Mouse (Mus musculus): ENCODE data around the gene Igdcc4. TPM values are rescaled to one million over a fixed set of nuclear protein-coding genes. Genes with fewer than 3 reads are reported as not detected.

The Igdcc4 gene
- total and polyA plus RNA-seq, 2 experiments from 2014 or later, result 9.6 to 30.7 TPM

DNA sequence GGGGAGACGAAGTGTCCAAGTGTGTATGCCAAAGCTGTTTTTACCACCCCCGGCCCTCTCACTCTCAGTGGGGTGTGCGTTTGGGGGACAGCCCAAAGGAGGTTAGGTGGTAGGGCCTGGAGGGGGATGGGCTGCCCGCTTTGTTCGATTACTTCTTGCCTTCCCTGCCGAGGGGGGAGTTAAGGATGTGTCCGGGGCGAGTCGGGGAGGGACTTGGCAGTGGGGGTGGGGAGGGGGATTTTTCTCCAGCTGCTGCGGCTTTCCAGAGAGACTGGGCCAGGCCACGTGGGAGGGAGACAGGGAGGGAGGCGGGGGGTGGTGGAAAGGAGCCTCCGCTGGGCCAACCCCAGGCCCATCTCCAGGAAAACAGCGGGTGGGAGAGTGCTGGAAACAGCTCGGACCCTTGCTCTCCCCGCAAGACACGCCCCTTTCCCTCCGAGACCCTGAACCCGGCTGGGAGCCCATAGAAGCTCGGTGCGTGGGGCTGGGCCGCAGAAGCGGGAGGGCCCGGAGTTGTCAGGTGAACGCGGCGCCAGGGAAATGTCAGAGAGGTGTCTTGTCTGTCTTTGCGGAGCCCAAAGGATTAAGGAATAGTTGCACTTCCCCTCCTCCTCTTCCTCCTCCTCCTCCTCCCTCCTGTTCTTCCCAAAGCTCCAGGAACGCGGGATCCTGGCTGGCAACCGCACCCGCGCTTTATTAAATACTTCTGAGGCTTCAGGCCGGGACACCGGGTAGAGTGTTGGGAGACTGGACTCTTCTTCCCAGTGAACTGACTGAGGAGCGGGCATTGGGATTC is 1.3 kb downstream of the Igdcc4 start:
- Histone ChIP-seq H3K36me3 (ENCODE audit: insufficient read depth) (no peaks in the 10 kb centered on the region), H3K4me1 (ENCODE audit: insufficient read depth) (peaks cover 11% of the 10 kb centered on the region; the same call in 1 of the 2 replicates), H3K4me2 (ENCODE audit: low read depth) (peak overlapping the region; percentile 92), H3K27me3 (ENCODE audit: insufficient read depth, low read length) (no peaks in the 10 kb centered on the region), H3K9me3 (ENCODE audit: low read length) (no peaks in the 10 kb centered on the region; the same call in 1 of the 2 replicates), H3K9ac (peak overlapping the region; percentile 86), H3K4me3 (ENCODE audit: low read depth, low read length) (peak overlapping the region; percentile 78), H3K27ac (ENCODE audit: low read depth, low read length) (peak overlapping the region; percentile 85)
- no peak for TF ChIP-seq CTCF (IDR thresholded peaks at IDR 0.05; ENCODE audit: low read depth)
- WGBS, result 6% methylated on average over 36 of the region's 36 CpGs
- DNase-seq (peak; percentile 82), ATAC-seq (peak; percentile 77)

DNA sequence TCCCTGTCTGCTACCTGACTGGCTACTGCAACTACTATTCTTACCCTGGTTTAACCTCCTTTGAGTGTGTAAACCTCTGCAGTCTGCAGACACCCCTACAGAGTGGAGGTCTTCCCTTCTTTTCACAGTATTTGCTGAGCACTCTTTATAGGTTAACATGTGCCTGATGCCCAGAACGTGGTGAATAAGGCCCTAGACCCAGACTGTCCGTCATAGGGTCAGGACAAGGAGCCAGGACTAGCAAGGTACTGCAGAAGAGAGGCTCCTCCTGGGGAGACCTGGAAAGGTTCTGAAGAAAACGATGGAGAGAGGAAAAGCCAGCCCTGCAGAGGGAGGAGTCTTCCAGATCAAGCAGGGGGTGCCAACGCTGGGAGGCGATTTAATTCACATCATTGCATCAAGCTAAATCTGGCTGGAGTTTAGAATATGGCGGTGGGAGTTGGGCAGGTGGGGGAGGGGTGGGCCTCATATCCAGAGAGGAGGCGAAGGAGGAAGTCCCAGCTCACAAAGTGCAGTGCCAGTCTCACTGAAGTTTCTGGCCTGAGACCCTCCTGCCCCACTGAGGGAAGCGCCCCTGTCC is 2.0 kb downstream of the Igdcc4 start:
- Histone ChIP-seq H3K27ac (ENCODE audit: low read depth, low read length) (peak overlapping the region; percentile 85), H3K4me3 (ENCODE audit: low read depth, low read length) (peak overlapping the region; percentile 78), H3K27me3 (ENCODE audit: insufficient read depth, low read length) (no peaks in the 10 kb centered on the region), H3K4me2 (ENCODE audit: low read depth) (peak overlapping the region; percentile 92), H3K36me3 (ENCODE audit: insufficient read depth) (no peaks in the 10 kb centered on the region), H3K9ac (peak overlapping the region; percentile 86), H3K4me1 (ENCODE audit: insufficient read depth) (peaks cover 11% of the 10 kb centered on the region; the same call in 1 of the 2 replicates), H3K9me3 (ENCODE audit: low read length) (no peaks in the 10 kb centered on the region; the same call in 1 of the 2 replicates)
- DNase-seq (peak; percentile 27), ATAC-seq (peak; percentile 3; the same call in 1 of the 2 replicates)
- TF ChIP-seq CTCF (IDR thresholded peaks at IDR 0.05; ENCODE audit: low read depth), result no peak
- 21% methylated on average over 8 of the region's 8 CpGs for WGBS

DNA sequence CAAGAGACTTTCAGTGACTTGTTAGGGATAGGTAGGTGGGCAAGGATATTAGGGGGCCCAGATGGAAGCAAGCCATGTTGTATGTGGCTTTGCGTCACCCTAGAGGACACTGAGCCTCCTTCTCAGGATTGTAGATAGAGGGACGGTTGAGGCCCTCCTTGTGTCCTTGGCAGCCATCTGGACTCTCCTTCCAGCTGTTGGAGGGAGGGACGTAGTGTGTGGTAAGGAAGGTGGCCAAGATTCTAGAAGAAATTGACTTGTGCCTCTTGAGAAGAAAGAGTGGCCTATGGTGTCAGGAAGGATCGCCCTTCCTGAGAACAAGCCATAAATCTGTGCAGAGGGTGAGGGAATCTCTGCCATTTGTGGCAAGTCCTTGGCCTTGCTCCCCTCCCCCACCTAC is 5.5 kb downstream of the Igdcc4 start:
- Histone ChIP-seq H3K9ac (no peak overlapping the region), H3K4me3 (ENCODE audit: low read depth, low read length) (no peak overlapping the region), H3K4me2 (ENCODE audit: low read depth) (no peak overlapping the region), H3K9me3 (ENCODE audit: low read length) (no peaks in the 10 kb centered on the region), H3K27me3 (ENCODE audit: insufficient read depth, low read length) (no peaks in the 10 kb centered on the region), H3K27ac (ENCODE audit: low read depth, low read length) (no peak overlapping the region), H3K4me1 (ENCODE audit: insufficient read depth) (peaks cover 5% of the 10 kb centered on the region; the same call in 1 of the 2 replicates), H3K36me3 (ENCODE audit: insufficient read depth) (no peaks in the 10 kb centered on the region)
- WGBS, result 85% methylated on average over 4 of the region's 4 CpGs
- TF ChIP-seq CTCF (IDR thresholded peaks at IDR 0.05; ENCODE audit: low read depth), result no peak
- ATAC-seq (no peak), DNase-seq (no peak)

DNA sequence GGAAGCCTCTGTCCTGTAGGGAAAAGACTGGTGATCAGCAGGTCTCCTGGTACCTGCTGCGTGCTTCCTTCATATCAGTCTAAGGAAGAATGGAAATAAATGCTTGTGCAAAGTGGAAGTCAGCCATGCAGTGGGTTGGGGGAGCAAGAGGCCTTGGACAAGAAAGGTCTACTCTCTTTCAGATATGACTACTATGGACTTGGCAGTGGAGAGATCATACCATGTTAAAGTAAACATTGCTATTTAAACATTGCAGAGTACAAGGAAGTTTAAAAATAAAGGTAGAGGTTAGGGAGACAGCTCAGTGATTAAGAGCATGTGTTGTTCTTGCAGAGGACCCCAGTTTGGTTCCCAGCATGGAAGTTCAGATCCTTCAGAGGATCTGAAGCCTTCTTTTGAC is 6.6 kb downstream of the Igdcc4 start:
- no peak for DNase-seq
- peaks cover 4% of the 10 kb centered on the region; the same call in 1 of the 2 replicates for H3K4me1 ChIP-seq (ENCODE audit: insufficient read depth)
- H3K9ac ChIP-seq, result no peak overlapping the region
- no peak overlapping the region for H3K4me2 ChIP-seq (ENCODE audit: low read depth)
- no peak overlapping the region for H3K27ac ChIP-seq (ENCODE audit: low read depth, low read length)
- 94% methylated on average over 1 of the region's 1 CpGs for WGBS
- H3K4me3 ChIP-seq (ENCODE audit: low read depth, low read length), result no peak overlapping the region
- H3K27me3 ChIP-seq (ENCODE audit: insufficient read depth, low read length), result no peaks in the 10 kb centered on the region
- H3K9me3 ChIP-seq (ENCODE audit: low read length), result no peaks in the 10 kb centered on the region
- no peak for TF ChIP-seq CTCF (IDR thresholded peaks at IDR 0.05; ENCODE audit: low read depth)
- no peaks in the 10 kb centered on the region for H3K36me3 ChIP-seq (ENCODE audit: insufficient read depth)
- ATAC-seq, result no peak

DNA sequence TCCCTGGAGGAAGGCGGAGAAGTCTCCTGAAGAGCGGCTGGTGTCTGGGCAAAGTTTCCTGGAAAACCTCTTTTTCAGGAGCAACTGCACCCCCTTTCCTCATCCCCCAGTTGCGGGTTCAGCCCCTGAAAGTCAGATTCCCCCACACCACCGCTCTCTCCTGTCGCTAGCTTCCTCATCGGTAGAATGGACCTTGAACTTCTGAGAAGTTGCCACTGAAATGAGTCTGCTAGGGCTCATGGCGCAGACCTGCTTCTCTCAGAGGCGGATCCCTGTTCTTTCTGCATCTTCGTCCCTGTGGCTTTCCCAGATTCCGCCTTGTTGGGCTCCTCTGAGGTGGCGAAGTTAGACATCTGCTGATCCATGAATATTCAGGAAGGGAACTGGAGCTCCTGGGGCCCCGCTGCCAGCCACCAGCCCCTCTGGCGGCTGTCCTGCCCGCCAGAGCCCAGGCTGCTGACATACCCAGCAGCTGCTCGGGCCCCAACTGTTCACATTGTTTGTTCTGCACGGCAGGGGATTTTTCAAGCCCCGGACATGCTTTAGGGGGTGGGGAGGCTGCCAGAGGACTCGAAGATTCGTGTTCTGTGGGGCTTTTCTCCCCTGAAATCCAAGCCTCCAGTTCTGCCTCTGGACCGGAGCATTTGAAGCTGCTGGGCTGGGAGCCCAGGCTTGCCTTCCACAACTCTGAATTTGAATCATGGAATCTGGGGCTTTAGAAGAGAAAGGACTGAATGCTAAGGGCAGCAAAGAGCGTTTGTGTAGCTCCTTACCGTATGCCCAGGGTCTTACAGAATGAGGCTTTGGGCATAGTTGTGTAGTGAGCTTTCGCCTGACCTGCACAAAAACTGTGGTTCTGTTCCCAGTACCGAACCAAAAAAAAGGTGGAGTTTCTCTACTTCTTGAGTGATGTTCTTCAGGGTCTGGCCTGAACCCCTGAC is 8.1 kb downstream of the Igdcc4 start:
- no peak overlapping the region for H3K4me3 ChIP-seq (ENCODE audit: low read depth, low read length)
- peak; percentile 94 for ATAC-seq
- H3K9me3 ChIP-seq (ENCODE audit: low read length), result no peaks in the 10 kb centered on the region
- 8% methylated on average over 24 of the region's 24 CpGs for WGBS
- H3K4me1 ChIP-seq (ENCODE audit: insufficient read depth), result no peaks in the 10 kb centered on the region
- no peak for TF ChIP-seq CTCF (IDR thresholded peaks at IDR 0.05; ENCODE audit: low read depth)
- peak overlapping the region; percentile 8 for H3K4me2 ChIP-seq (ENCODE audit: low read depth)
- H3K36me3 ChIP-seq (ENCODE audit: insufficient read depth), result no peaks in the 10 kb centered on the region; the same call in none of the 2 replicates
- no peak overlapping the region for H3K9ac ChIP-seq
- H3K27ac ChIP-seq (ENCODE audit: low read depth, low read length), result peak overlapping the region; percentile 78
- no peaks in the 10 kb centered on the region for H3K27me3 ChIP-seq (ENCODE audit: insufficient read depth, low read length)
- DNase-seq, result peak; percentile 80

DNA sequence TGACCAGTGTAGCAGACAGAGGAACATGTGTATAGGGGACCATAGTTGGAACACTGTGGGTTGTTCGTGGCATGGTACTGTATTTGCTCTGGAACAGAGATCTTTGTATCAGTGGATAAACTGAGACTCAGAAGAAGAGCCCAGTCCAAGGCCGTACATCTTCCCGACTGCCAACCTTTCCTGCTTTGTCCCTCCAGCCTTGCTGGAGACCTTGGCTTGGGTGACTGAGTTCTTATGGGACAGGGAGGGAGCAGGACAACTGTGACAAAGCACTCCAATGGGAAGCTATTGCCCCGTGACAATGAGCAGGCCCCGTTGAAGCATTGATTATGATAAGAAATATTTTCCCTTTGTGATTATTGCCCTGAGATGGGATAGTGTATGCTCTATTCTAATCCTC is 10.4 kb downstream of the Igdcc4 start:
- DNase-seq (no peak), ATAC-seq (no peak)
- WGBS, result 93% methylated on average over 5 of the region's 5 CpGs
- Histone ChIP-seq H3K9ac (no peak overlapping the region), H3K9me3 (ENCODE audit: low read length) (no peaks in the 10 kb centered on the region), H3K4me3 (ENCODE audit: low read depth, low read length) (no peak overlapping the region), H3K4me1 (ENCODE audit: insufficient read depth) (no peaks in the 10 kb centered on the region), H3K27ac (ENCODE audit: low read depth, low read length) (no peak overlapping the region), H3K4me2 (ENCODE audit: low read depth) (no peak overlapping the region), H3K27me3 (ENCODE audit: insufficient read depth, low read length) (no peaks in the 10 kb centered on the region), H3K36me3 (ENCODE audit: insufficient read depth) (peaks cover 4% of the 10 kb centered on the region)
- TF ChIP-seq CTCF (IDR thresholded peaks at IDR 0.05; ENCODE audit: low read depth), result no peak

Measured in forebrain, postnatal 0 days (tissue).